Mouse (Mus musculus) stomach, postnatal 0 days (tissue): ENCODE data around the gene Tas2r135. TPM values are rescaled to one million over a fixed set of nuclear protein-coding genes. Genes with fewer than 3 reads are reported as not detected.

ENCODE experiments used
- ATAC-seq: fragments of 200-750 bp; cut with Nextera tagmentation; 2 replicates; pipeline ENCODE4 v1.8.0; 2017; ENCODE audit not compliant: low FRiP score, low TSS enrichment
- DNase-seq: peaks from one replicate; pipeline ENCODE4 v3.0.0-alpha.2; 2016; ENCODE audit warnings: low spot score
- H3K27ac ChIP-seq: fragments of 300-500 bp; sonication (generic); replicated peaks from 2 replicates; pipeline ENCODE4 v1.5.1; 2014; ENCODE audit warnings: mild to moderate bottlenecking, control low read depth
- H3K27me3 ChIP-seq: fragments of 300-500 bp; sonication (generic); 2 replicates; pipeline ENCODE4 v1.6.1; 2014; ENCODE audit warnings: low read length; ENCODE audit not compliant: control insufficient read depth, insufficient read depth
- H3K36me3 ChIP-seq: fragments of 300-500 bp; sonication (generic); 2 replicates; pipeline ENCODE4 v1.6.1; 2014; ENCODE audit warnings: low read length, mixed read lengths; ENCODE audit not compliant: control insufficient read depth, insufficient read depth
- H3K4me1 ChIP-seq: fragments of 300-500 bp; sonication (generic); replicated peaks from 2 replicates; pipeline ENCODE4 v1.6.1; 2014; ENCODE audit warnings: antibody characterized with exemption; ENCODE audit not compliant: control insufficient read depth, insufficient read depth
- H3K4me2 ChIP-seq: fragments of 300-500 bp; sonication (generic); replicated peaks from 2 replicates; pipeline ENCODE4 v1.6.1; 2014; ENCODE audit warnings: low read depth, mild to moderate bottlenecking, control low read depth, moderate library complexity
- H3K4me3 ChIP-seq: fragments of 300-500 bp; sonication (generic); 2 replicates; pipeline ENCODE4 v1.5.1; 2014; ENCODE audit warnings: low read depth, low read length, control low read depth
- H3K9ac ChIP-seq: fragments of 300-500 bp; sonication (generic); 2 replicates; pipeline ENCODE4 v1.6.1; 2014; ENCODE audit warnings: mild to moderate bottlenecking, low read length, control low read depth, mixed read lengths
- H3K9me3 ChIP-seq: fragments of 300-500 bp; sonication (generic); 2 replicates; pipeline ENCODE4 v1.6.1; 2016; ENCODE audit warnings: low read length; ENCODE audit not compliant: control insufficient read depth
- CTCF ChIP-seq: IDR thresholded peaks from 2 replicates; pipeline ENCODE4 v1.5.1; 2016; ENCODE audit warnings: antibody characterized with exemption, low read depth, mild to moderate bottlenecking, moderate library complexity
- EP300 ChIP-seq: optimal IDR thresholded peaks from 2 replicates; pipeline ENCODE3; 2016; ENCODE audit warnings: antibody characterized with exemption
- WGBS: fragments of 180-500 bp; shearing (Covaris S2); extraction: QIAGEN DNeasy Blood & Tissue Kit; methylation state at CpG from one replicate; pipeline ENCODE4 v1.1.7; 2014; 5-methylcytosine and 5-hydroxymethylcytosine counted together
- polyA plus RNA-seq: library from polyadenylated mRNA; unstranded; fragments of >200 nt; fragmentation: Nextera tagmentation; extraction: Ambion mirVana; gene quantifications from 2 replicates; pipeline ENCODE4 v1.2.1, GENCODE M21; 2015

The Tas2r135 gene
- polyA plus RNA-seq, 1 experiment from 2014 or later = not detected

- Histone ChIP-seq H3K27ac (no peak overlapping the region), H3K9ac (no peak overlapping the region), H3K4me3 (no peak overlapping the region), H3K4me2 (no peak overlapping the region), H3K36me3 (no peaks in the 10 kb centered on the region), H3K9me3 (no peaks in the 10 kb centered on the region), H3K27me3 (no peaks in the 10 kb centered on the region), H3K4me1 (peaks cover 10% of the 10 kb centered on the region; the same call in 1 of the 2 replicates)
- TF ChIP-seq CTCF = no peak
- TF ChIP-seq EP300 = no peak
- no peak for DNase-seq
- no peak for ATAC-seq
- WGBS = 86% methylated on average over 2 of the region's 2 CpGs
Observed at GRCm38 (mm10) chr6:42375131-42375530, 30.1 kb upstream of the Tas2r135 start.

GRCm38 (mm10) chr6:42376016-42376415 lies 29.2 kb upstream of the Tas2r135 start:
- no peak for DNase-seq
- H3K4me1 ChIP-seq = peaks cover 8% of the 10 kb centered on the region; the same call in 1 of the 2 replicates
- no peak overlapping the region for H3K9ac ChIP-seq
- no peak overlapping the region for H3K4me2 ChIP-seq
- TF ChIP-seq EP300 (no peak), CTCF (no peak)
- 41% methylated on average over 4 of the region's 4 CpGs for WGBS
- H3K27ac ChIP-seq = no peak overlapping the region
- no peak overlapping the region for H3K4me3 ChIP-seq
- H3K36me3 ChIP-seq = no peaks in the 10 kb centered on the region
- no peaks in the 10 kb centered on the region for H3K9me3 ChIP-seq
- no peaks in the 10 kb centered on the region for H3K27me3 ChIP-seq
- ATAC-seq = no peak

GRCm38 (mm10) chr6:42376504-42377019 lies 28.7 kb upstream of the Tas2r135 start:
- no peak for DNase-seq
- peaks cover 8% of the 10 kb centered on the region; the same call in 1 of the 2 replicates for H3K4me1 ChIP-seq
- H3K4me3 ChIP-seq = no peak overlapping the region
- TF ChIP-seq CTCF = no peak
- TF ChIP-seq EP300 = no peak
- WGBS = 70% methylated on average over 6 of the region's 6 CpGs
- no peaks in the 10 kb centered on the region for H3K27me3 ChIP-seq
- H3K27ac ChIP-seq = no peak overlapping the region
- no peaks in the 10 kb centered on the region for H3K9me3 ChIP-seq
- H3K9ac ChIP-seq = no peak overlapping the region
- no peaks in the 10 kb centered on the region for H3K36me3 ChIP-seq
- no peak overlapping the region for H3K4me2 ChIP-seq
- no peak for ATAC-seq

- DNase-seq (no peak), ATAC-seq (no peak)
- Histone ChIP-seq H3K9ac (no peak overlapping the region), H3K4me3 (no peak overlapping the region), H3K4me2 (no peak overlapping the region), H3K4me1 (peaks cover 5% of the 10 kb centered on the region; the same call in 1 of the 2 replicates), H3K27me3 (no peaks in the 10 kb centered on the region), H3K9me3 (no peaks in the 10 kb centered on the region), H3K36me3 (no peaks in the 10 kb centered on the region), H3K27ac (no peak overlapping the region)
- 57% methylated on average over 5 of the region's 5 CpGs for WGBS
- TF ChIP-seq EP300 (no peak), CTCF (no peak)
Observed at GRCm38 (mm10) chr6:42377280-42377679, 28.0 kb upstream of the Tas2r135 start.

- no peak for TF ChIP-seq CTCF
- TF ChIP-seq EP300 = no peak
- Histone ChIP-seq H3K36me3 (no peaks in the 10 kb centered on the region), H3K4me2 (no peak overlapping the region), H3K9ac (no peak overlapping the region), H3K4me1 (no peaks in the 10 kb centered on the region; the same call in 1 of the 2 replicates), H3K27me3 (no peaks in the 10 kb centered on the region), H3K4me3 (no peak overlapping the region), H3K9me3 (no peaks in the 10 kb centered on the region), H3K27ac (0 out of 2 replicates have a peak overlapping the region, but pooled peaks have one; percentile 5)
- ATAC-seq (no peak), DNase-seq (no peak)
- WGBS = 45% methylated on average over 3 of the region's 3 CpGs
Observed at GRCm38 (mm10) chr6:42379551-42379950, 25.7 kb upstream of the Tas2r135 start.

GRCm38 (mm10) chr6:42380416-42381144 lies 24.7 kb upstream of the Tas2r135 start:
- Histone ChIP-seq H3K36me3 (no peaks in the 10 kb centered on the region), H3K4me1 (no peaks in the 10 kb centered on the region; the same call in 1 of the 2 replicates), H3K27me3 (no peaks in the 10 kb centered on the region), H3K4me2 (no peak overlapping the region), H3K4me3 (no peak overlapping the region), H3K9me3 (no peaks in the 10 kb centered on the region), H3K9ac (no peak overlapping the region), H3K27ac (no peak overlapping the region)
- no peak for ATAC-seq
- no peak for DNase-seq
- WGBS = 35% methylated on average over 8 of the region's 8 CpGs
- no peak for TF ChIP-seq EP300
- TF ChIP-seq CTCF = peak; percentile 88
